Mouse (Mus musculus) frontal cortex, postnatal 10 days (tissue): ENCODE data around the gene Oprm1.

Experiments used
- DNase-seq, 2 experiments: peaks; one replicate each; pipeline ENCODE4 v3.0.0; 2022; ENCODE audit warnings: low spot score in 2 of 2, mixed read lengths in 1 of 2

Oprm1 gene

DNA sequence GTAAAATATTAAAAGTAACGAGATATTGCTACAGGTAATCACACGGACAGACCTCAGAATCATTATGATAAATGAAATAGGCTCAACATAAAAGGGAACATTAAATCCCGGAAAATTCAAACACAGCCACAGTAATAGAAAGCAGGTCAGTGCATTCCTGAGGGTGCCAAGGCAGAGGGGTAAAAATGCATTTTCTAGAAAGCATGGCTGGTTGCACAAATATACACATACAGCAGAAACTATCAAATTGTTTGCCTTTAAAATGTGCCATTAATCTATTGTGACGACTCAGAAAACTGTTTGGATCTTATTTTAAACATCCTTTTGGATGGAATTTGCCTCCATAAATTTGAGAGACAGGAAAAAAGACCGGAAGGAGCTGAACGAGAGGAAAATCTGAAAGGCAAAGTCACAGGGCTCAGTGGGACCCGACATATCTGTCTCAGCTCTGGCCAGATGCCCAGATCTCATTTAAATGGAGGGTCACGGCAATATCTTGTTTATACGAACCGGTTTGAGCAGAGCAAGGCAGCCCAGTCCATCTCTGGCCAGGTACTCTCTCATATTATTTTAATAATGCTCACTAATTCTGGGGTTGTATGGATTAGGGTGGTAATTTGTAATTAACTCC, 289.1 kb downstream of the Oprm1 start:
- no peak for DNase-seq

DNA sequence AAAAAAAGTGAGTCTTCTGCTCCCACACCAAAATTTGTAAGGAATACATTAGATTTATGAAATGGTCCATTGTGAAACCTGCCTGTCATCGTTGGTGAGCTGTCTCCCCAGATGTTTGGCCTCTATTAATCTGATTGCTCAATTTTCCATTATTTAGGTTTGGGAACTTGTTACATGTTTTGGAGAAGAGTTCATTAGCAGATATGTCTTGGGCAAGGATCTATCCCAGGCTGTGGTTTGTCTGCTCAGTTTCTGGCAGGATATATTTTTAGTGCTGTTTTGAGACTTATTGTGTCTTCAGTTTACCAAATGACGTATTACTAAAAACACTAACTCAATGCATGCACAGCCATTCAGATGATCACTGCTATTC, 289.6 kb downstream of the Oprm1 start:
- no peak for DNase-seq

DNA sequence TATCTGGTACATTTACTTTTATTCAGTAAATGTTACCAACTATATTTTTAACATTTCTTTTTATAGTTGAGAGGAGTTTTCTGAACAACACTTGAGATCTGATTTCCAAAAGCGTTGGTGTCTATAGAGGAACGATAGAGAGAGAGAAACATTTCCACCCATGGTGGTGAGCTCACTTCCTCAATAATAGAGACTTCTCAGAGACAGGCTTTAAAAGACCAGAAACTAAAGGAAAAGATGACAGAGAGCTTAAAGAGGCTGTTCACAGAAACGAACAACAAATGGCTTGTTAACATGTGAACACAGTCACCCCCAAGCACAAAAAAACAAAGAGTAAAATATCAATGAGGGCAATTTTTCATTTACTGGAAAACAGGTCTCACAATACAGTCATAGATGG, 291.6 kb downstream of the Oprm1 start:
- DNase-seq, result no peak

DNA sequence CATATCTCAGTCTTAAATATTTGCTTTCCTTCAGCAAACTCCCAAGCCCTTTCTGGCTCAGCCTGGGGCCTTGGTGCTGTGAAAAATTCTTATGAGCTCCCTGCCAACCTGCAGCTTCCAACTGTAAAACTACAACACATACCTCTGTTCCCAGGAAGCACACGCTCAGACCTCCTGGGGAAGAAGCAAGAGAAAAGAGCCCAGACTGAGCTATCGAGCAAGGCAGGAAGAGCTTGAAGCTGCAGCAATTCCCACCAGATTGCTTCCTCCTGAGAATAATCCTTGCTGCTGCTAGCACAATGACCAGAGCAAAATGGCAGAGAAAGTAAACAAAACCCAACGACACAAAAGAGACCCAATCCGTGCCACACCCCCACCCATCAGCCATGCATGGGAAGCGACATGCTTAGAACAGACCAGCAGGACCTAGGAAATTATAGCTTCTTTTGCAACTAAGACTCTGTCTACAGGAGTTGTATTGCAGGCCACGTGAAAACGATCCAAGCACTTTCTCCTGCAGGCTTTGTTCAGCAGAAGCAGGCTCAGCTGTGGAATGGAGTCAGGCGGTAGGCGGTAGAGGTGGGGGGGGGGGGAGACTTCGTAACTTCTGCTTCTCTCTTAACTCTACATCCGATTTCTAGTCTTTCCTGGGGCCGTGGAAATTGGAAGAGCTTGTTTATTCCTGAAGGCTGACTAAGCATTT, 294.2 kb downstream of the Oprm1 start, which contains the start of gene Ipcef1:
TSS of gene Ipcef1 (minus strand) at position 164 of the 703 bp plus-strand sequence.
- no peak for DNase-seq

DNA sequence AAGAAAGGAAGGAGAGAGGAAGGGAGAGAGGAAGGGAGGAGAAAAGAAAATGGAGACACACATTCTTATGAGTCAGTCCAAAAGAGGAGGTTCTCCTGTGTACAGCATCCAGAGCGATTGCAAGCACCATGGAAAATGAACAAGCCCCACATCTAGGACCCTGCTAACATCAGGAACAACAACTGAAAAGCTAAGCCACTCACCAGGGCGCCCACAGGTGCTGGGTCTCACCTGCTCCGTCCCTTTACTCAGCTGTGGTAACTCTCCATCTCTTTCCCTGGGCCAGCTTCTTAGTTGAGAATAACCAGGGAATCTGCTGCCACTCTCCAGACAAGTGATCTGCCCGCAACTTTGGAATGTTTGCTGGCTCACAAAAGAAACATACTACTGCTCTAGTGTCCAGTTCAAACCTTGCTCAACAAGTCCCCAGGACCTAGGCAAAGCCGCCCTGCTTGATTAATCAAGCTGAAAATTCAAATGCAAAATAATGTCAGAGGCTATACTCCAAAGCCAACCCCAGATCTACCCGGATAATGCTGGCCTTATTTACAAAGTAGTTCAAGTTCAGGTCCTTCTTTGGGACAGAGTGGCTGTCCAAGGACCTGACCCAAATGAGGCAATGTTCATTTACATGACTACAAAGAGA, 296.4 kb downstream of the Oprm1 start:
- DNase-seq, result no peak

DNA sequence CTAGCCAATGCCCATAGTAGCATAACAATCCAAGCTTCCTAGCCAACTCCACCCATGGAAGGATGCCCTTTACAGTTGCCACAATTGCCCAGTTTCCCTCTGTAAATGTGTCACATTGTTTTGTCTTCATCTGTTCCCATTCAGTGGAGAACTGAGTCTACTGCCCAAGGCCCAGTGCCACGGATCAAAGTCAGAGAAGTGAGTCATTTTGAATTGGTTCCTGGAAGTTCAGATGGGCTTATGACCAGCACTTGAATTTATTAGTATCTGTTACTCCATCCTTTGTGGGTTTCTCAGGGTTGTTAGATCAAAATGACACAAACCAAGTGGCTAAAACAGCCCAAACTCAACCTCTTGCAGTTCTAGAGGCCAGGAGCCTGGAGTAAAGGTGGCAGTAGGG, 299.2 kb downstream of the Oprm1 start:
- DNase-seq, result no peak

DNA sequence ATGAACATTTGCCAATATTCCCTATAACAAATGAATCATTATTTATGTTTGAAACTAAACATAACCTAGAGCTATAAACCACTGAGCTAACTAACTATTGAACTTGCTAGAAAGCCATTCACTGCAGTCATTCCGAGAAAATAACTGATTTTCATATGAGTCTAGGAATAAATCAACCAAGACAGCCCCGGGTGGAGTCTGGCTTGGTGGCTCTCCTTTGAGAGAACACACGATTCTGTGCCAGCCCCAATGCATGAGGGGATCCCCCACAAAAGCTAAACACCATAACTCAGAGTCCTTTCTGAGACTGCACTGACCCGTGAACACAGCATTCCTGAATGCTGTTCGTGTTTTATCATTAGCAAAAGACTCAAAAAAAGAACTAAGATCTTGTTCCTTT, 302.0 kb downstream of the Oprm1 start:
- DNase-seq, result no peak

DNA sequence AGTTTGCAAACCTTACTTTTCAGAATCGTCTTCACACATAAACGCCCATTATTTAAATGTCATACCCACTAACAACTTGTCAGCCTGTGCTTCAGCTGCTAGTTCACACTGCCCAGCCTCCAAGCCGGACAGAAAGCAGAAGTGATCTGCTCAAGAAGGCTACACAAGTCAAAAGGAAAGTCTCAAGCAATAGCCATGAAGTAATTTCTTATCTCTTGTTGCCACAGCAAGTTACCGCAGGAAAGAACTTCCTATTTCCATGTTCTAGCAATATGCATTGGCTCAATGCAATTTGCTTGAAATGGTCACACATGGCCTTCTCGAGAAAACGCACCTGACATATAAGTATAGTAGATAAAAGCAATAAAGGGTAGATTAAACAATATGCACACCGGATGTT, 304.7 kb downstream of the Oprm1 start:
- no peak for DNase-seq

DNA sequence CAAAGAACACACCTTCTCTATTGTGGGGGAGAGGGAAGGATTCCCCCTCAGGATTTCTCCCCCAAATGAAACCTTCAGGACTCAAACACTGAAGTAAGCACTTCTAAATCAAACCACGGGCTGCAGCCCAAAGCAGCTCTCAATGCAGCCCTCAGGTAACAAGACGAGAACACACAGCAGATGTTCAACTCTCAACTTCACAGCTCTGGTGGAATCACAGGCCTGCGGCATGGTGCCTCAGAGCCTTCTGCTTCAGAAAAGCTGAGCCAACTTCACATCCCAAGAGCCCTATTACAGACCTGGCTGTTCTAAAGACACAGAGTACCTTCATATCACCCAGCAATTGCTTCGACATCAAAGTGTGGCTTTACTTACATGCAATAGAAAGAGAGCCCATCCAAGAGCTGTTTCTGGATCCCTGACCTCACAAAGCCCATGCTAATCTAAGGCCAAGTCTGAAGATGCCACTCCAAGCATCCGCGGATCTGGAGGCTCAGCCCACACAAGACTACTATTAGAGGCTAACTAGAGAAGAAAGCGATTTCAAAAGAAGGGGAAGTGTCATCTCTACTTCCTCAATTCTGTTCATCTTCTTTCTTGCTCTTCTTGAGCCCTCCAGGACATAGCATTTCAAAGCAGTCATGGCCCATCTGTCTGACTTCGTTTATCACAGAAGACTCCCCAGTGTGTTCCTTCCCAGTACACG, 305.6 kb downstream of the Oprm1 start:
- DNase-seq, result no peak

DNA sequence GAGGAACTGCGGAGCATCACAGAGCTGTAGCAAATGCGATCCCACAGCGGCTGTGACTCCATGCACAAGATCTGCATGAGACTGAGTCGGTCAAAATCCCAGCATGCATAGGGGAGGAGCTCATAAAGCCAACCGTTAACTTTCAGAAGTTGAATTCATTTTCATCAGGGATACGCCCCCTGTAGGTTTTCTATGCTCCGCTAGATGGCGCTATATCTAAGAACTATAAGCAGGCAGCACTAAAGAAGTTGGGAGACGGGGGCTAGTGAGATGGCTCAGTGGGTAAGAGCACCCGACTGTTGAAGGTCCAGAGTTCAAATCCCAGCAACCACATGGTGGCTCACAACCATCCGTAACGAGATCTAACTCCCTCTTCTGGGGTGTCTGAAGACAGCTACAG, 310.3 kb downstream of the Oprm1 start:
- DNase-seq, result no peak

DNA sequence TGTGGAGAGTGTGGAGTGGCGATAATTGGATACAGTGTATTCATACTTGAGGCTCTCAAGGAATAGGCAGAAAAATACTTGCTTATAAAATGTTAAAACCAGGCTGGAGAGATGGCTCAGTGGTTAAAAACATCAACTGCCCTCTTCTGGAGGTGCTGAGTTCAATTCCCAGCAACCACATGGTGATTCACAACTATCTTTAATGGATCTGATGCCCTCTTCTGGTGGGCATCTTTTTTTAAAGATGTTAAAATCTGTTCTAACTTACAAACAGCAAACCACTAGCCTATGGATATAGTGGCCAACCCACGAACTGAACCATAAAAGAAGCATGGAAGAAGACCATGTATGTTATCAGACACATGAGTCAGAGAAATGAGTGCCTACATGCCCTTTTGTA, 310.8 kb downstream of the Oprm1 start:
- no peak for DNase-seq

DNA sequence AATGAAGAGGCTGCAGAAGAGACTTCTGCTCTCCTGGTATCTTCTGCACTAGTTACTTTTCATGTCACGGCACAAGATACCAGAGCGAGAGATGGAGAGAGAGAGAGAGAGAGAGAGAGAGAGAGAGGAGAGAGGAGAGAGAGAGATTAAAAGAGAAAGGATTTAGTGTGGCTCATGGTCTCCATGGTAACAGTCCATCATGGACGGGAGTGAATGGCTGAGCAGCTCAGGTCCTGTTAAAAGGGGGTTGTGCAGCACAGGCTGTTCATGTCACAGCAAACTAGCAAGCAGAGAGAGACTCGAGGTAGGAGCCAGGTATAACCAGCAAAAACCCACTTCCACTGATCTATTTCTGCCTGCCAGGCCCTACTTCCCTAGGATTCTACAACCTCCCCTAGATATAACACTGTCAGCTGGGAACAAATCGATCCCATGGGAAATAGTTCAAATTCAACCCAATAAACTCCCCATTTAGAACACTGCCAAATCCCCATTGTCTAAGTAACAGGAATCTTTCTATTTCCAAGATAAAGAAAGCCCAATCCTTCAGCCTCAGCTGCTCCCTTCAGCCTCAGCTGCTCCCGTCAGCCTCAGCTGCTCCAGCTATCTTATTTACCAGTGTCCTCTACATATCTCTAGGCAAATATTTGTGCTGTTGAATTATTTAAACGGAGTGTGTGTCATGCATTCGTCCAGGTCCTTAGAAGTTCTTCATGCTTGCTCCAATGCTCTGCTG, 312.0 kb downstream of the Oprm1 start:
- DNase-seq, result no peak

DNA sequence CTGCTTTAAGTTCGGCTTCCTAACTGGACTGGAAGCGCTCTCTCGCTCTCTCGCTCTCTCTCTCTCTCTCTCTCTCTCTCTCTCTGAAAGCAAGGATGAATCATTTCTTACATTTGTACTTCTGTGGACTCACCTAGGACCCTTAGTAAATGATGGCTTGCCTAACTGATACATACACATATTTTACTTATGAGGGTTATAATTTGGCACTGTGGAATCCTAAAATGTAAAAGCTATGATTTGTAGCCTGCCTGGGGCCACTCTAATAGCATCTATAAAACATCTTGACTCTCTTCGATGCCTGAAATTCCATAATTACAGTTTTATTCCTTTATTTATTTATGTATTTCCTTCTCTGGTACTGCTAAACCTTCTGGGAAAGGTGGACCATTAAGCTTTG, 312.6 kb downstream of the Oprm1 start:
- DNase-seq, result no peak

DNA sequence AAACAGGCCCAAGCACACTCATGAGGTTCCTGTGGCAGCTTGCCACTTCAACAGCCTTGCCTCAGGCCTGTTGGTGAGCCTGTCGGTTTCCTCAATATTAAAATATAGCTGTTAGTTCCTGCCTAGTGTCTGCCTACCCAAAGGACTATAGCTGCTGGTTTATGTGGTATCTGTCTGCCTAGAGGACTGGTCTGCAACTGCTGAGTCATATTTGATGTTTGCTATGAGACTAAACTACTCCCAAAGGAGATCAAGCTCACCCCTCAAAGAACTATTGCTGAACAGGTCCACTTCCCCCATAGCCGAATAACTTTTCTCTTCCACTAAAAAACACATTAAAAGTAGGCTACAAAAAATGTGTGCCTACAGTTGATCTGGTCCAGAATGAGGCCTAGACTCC, 315.9 kb downstream of the Oprm1 start:
- DNase-seq, result no peak

DNA sequence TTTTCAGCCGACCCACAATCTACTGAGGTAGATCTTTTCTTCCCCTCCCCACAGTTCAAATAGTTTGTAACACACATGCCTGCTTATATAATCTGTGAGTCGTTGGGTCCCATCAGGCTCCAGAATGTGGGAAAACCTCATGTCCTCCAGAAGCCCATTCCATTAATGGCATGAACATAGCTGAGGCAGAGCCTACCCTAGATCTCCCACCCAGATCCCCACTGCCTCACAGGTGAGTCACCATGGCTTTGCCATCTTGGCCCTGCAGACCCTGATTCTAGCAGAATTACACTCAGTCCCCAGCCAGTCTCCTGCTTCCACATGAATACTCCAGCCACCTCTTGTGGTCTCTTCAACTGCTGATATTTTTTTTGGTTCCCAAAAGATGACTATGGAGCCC, 317.4 kb downstream of the Oprm1 start:
- no peak for DNase-seq

DNA sequence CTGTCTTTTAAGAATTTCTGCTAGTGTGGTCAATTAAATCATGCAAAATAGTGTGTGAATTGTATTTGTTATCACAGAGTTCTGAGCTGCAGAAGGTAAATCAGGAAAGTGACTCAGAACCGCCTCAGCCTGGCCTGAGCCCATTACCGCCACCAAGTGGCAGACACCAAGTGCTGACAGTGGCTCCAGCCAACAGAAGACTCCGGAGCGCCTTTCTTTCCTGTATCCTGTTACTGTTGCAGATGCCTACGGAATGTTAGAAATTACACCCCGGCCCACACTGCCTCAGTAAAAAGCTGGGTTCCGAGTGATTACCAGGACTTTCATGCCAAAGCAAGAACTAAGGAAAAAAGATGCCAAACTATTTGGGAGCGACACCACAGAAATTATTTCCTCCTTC, 317.9 kb downstream of the Oprm1 start:
- peak; percentile 52 to 74 for DNase-seq

DNA sequence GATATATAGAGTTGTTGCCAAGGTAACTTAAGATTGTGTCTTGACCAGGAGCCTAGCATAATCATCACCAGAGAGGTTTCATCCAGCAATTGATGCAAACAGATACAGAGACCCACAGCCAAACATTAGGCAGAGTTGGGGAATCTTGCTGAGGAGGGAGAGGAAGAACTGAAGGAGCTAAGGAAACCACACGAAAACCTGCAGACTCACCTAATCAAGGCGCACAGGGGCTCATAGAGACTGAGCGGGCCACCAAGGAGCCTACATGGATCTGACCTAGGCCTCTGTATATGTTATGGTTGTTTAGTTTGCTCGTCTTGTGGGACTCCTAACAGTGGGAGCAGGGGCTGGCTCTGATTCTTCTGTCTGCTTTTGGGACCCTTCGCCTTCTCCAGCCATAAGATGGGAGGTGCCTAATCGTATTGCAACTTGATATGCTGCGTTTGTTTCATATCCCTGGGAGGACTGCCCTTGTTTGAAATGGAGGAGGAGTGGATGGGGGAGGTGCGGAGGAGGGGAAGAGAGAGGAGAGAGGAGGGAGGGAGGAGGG, 318.4 kb downstream of the Oprm1 start:
- no peak for DNase-seq

DNA sequence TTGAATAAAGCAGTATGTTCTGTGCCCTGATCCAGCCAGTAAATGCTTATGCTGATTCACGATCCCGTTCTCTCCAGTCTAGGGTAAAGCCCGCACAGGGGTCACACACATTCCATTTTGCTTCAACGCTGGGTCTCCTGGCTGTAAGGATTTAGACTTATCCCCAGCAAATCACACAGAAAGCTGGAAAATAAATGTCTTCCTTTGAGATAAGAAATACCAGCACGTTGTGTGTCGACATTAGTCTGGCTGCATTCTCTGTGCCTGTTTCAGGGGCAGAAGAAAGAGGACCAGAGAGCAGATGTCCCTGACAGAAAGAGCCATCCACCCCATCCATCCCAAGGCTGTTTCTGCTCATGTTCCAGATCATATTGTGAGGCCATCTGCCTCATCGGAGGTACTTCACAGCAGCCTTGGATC, 319.1 kb downstream of the Oprm1 start:
- DNase-seq, result no peak

DNA sequence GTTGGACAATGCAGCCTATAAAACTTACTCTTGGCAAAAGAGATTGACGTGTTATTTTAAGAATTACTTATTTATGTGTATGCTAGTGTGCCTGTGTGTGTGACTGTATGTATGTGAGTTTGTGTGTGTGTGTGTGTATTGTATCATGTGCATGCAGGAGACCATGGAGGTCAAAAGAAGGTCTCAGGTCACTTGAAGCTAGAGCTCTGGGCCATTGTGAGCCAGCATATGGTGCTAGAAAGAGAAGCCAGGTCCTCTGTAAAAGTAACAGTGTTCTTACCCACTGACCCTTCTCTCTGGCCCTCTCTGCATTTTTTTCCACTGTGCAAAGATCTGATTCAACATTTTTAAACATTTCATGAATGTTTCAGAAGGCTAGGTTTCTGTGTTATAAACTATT, 319.7 kb downstream of the Oprm1 start:
- DNase-seq, result no peak
